ENCODE assay signal across 11 mouse cellular contexts in the genomic region with DNA sequence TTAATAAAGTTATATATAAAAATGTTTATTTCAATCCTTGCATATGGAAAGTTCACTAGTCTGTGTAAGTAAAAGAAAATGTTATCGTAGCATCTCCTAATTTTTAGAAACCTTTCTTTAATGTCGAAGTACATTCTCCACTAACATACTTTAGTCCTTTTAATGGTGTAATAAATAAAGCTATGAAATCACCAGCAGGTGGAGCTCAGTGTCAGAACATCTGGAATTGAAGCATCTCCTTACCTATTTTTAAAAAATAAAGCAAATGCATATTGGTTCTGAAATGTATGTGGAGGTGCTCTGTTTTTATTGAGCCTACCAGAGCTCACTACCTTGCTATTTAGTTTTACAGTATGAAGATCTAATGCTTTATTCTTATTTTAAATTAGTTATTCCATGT.
A peak's percentile ranks its signal among the peaks of the same experiment; 100 is the strongest.
DNase-seq lines count a peak whose midpoint lies in the region; ATAC-seq and TF ChIP-seq lines count a peak whose summit lies in the region.
"Had no signal": no experiment of that assay in that cellular context is flagged by ENCODE, and none has a peak within 500 bp of the region (broad histone marks: within the 10 kb centered on the region; RNA-seq: fewer than 3 reads in every experiment).

No protein-coding gene starts in this region.

- DNase-seq in forebrain, postnatal 0 days = peak; percentile 49
- DNase-seq in forebrain, embryonic 11.5 days (ENCODE audit: low spot score) = no peak
- no peak for DNase-seq in liver, embryonic 14.5 days (ENCODE audit: low read depth in 3 of 3, low spot score in 3 of 3)
- DNase-seq in liver, embryonic 11.5 days (ENCODE audit: low spot score) = no peak
- peak; percentile 6 for DNase-seq in MEL-GATA-1-ER (ENCODE audit: extremely low read depth, low read depth)
- DNase-seq in lung, postnatal 14 days = peak; percentile 22
- no peak for DNase-seq in right cerebral cortex, postnatal 4 days
- no peak for DNase-seq in frontal cortex, postnatal 25 days (ENCODE audit: low spot score in 2 of 2)
- DNase-seq: cerebellum, adult 8-10 months; gastrocnemius, postnatal 25 days; heart, postnatal 14 days had no signal

- H3K27me3 ChIP-seq in forebrain, postnatal 0 days (ENCODE audit: insufficient read depth, low read length) = no peaks in the 10 kb centered on the region
- H3K27me3 ChIP-seq in forebrain, embryonic 11.5 days (ENCODE audit: control insufficient read depth, insufficient read depth, low read length) = no peaks in the 10 kb centered on the region
- no peaks in the 10 kb centered on the region for H3K27me3 ChIP-seq in liver, embryonic 14.5 days (ENCODE audit: control insufficient read depth, insufficient read depth, low read length)
- no peaks in the 10 kb centered on the region for H3K27me3 ChIP-seq in liver, embryonic 11.5 days (replicated peaks; ENCODE audit: control insufficient read depth, insufficient read depth, low read length)

- H3K9me3 ChIP-seq in forebrain, postnatal 0 days (ENCODE audit: low read length) = no peaks in the 10 kb centered on the region
- no peaks in the 10 kb centered on the region for H3K9me3 ChIP-seq in forebrain, embryonic 11.5 days (ENCODE audit: control insufficient read depth, low read length)
- H3K9me3 ChIP-seq in liver, embryonic 14.5 days (ENCODE audit: control insufficient read depth, low read length) = no peaks in the 10 kb centered on the region
- H3K9me3 ChIP-seq in liver, embryonic 11.5 days (ENCODE audit: control insufficient read depth, low read length) = no peaks in the 10 kb centered on the region

- no peak overlapping the region for H3K9ac ChIP-seq in forebrain, postnatal 0 days
- no peak overlapping the region for H3K9ac ChIP-seq in forebrain, embryonic 11.5 days (ENCODE audit: low read length)
- no peak overlapping the region for H3K9ac ChIP-seq in liver, embryonic 14.5 days (replicated peaks)
- H3K9ac ChIP-seq in liver, embryonic 11.5 days (ENCODE audit: low read depth, low read length) = no peak overlapping the region

- H3K4me1 ChIP-seq in forebrain, postnatal 0 days (ENCODE audit: insufficient read depth) = no peaks in the 10 kb centered on the region
- H3K4me1 ChIP-seq in forebrain, embryonic 11.5 days (replicated peaks; ENCODE audit: control insufficient read depth, insufficient read depth, low read length) = no peaks in the 10 kb centered on the region
- no peaks in the 10 kb centered on the region for H3K4me1 ChIP-seq in liver, embryonic 14.5 days (replicated peaks; ENCODE audit: control insufficient read depth in 2 of 2, insufficient read depth in 2 of 2, low read length in 1 of 2)
- H3K4me1 ChIP-seq in liver, embryonic 11.5 days (replicated peaks; ENCODE audit: control insufficient read depth, insufficient read depth, low read length) = no peaks in the 10 kb centered on the region

- no peak overlapping the region for H3K4me2 ChIP-seq in forebrain, postnatal 0 days (ENCODE audit: low read depth)
- H3K4me2 ChIP-seq in forebrain, embryonic 11.5 days (ENCODE audit: low read depth, low read length, severe bottlenecking) = no peak overlapping the region
- no peak overlapping the region for H3K4me2 ChIP-seq in liver, embryonic 14.5 days (ENCODE audit: low read depth)
- no peak overlapping the region for H3K4me2 ChIP-seq in liver, embryonic 11.5 days

- no peak overlapping the region for H3K4me3 ChIP-seq in forebrain, postnatal 0 days (ENCODE audit: low read depth, low read length)
- no peak overlapping the region for H3K4me3 ChIP-seq in forebrain, embryonic 11.5 days (ENCODE audit: low read depth, low read length)
- H3K4me3 ChIP-seq in liver, embryonic 14.5 days (ENCODE audit: insufficient read depth in 1 of 2, low read depth in 2 of 2, low read length in 2 of 2) = no peak overlapping the region
- no peak overlapping the region for H3K4me3 ChIP-seq in liver, embryonic 11.5 days (ENCODE audit: low read depth, low read length)

- no peak for ATAC-seq in forebrain, postnatal 0 days
- no peak for ATAC-seq in forebrain, embryonic 11.5 days (replicated peaks; ENCODE audit: low FRiP score)
- no peak for ATAC-seq in liver, embryonic 14.5 days (ENCODE audit: insufficient read depth)
- ATAC-seq in liver, embryonic 11.5 days (replicated peaks; ENCODE audit: low FRiP score) = no peak

- WGBS in forebrain, postnatal 0 days = 88% methylated on average over 2 of the region's 2 CpGs
- 90% methylated on average over 2 of the region's 2 CpGs for whole genome bisulfite sequencing in forebrain, embryonic 11.5 days
- 76% methylated on average over 2 of the region's 2 CpGs for WGBS in liver, embryonic 14.5 days (ENCODE audit: insufficient replicate concordance)
- WGBS in liver, embryonic 11.5 days = 80% methylated on average over 2 of the region's 2 CpGs

- H3K36me3 ChIP-seq in forebrain, postnatal 0 days (ENCODE audit: insufficient read depth) = 0 out of 2 replicates have a peak, but pooled peaks cover 4% of the 10 kb centered on the region
- H3K36me3 ChIP-seq in forebrain, embryonic 11.5 days (ENCODE audit: control insufficient read depth, insufficient read depth, low read length) = no peaks in the 10 kb centered on the region
- H3K36me3 ChIP-seq in liver, embryonic 14.5 days (replicated peaks; ENCODE audit: control insufficient read depth, insufficient read depth, low read depth) = no peaks in the 10 kb centered on the region
- H3K36me3 ChIP-seq in liver, embryonic 11.5 days (ENCODE audit: control insufficient read depth, insufficient read depth, low read length) = no peaks in the 10 kb centered on the region

- TF ChIP-seq CTCF in forebrain, postnatal 0 days (IDR thresholded peaks at IDR 0.05; ENCODE audit: low read depth) = peak; percentile 60
- TF ChIP-seq CTCF in liver, embryonic 14.5 days (IDR thresholded peaks at IDR 0.05; ENCODE audit: low read depth) = peak; percentile 41; the same call in 1 of the 2 replicates

- TF ChIP-seq EP300 in liver, embryonic 14.5 days (IDR thresholded peaks at IDR 0.05; ENCODE audit: low read depth) = no peak

- no peak overlapping the region for H3K27ac ChIP-seq in forebrain, postnatal 0 days (ENCODE audit: low read depth, low read length)
- H3K27ac ChIP-seq in forebrain, embryonic 11.5 days (ENCODE audit: low read depth, low read length) = no peak overlapping the region
- H3K27ac ChIP-seq in liver, embryonic 14.5 days = no peak overlapping the region
- H3K27ac ChIP-seq in liver, embryonic 11.5 days (ENCODE audit: low read depth, low read length) = no peak overlapping the region

Comparison
In these comparisons a context has a peak if more than half of its experiments do, and no peak if none do; other contexts are left out.
1. DNase-seq: peak in forebrain, postnatal 0 days (single experiment), MEL-GATA-1-ER (single experiment) and lung, postnatal 14 days (single experiment); none in forebrain, embryonic 11.5 days (single experiment), liver, embryonic 14.5 days (0 of 3), liver, embryonic 11.5 days (single experiment), right cerebral cortex, postnatal 4 days (single experiment) and frontal cortex, postnatal 25 days (0 of 2).